Mouse (Mus musculus) heart, embryonic 11.5 days (tissue): ENCODE measurements around the gene Gm17387. TPM values are rescaled to one million over a fixed set of nuclear protein-coding genes. Genes with fewer than 3 reads are reported as not detected.

Experiments
- ATAC-seq: fragments of 200-750 bp; cut with Nextera tagmentation; replicated peaks from 2 replicates; pipeline ENCODE4 v1.8.0; 2017; ENCODE audit warnings: moderate library complexity; ENCODE audit not compliant: insufficient number of reproducible peaks, low FRiP score, low TSS enrichment
- H3K27ac ChIP-seq: fragments of 300-500 bp; sonication (generic); 2 replicates; pipeline ENCODE4 v1.5.1; 2014; ENCODE audit warnings: mild to moderate bottlenecking, low read depth, low read length
- H3K27me3 ChIP-seq: fragments of 300-500 bp; sonication (generic); 2 replicates; pipeline ENCODE4 v1.6.1; 2014; ENCODE audit warnings: mild to moderate bottlenecking, low read length, mixed read lengths; ENCODE audit not compliant: control insufficient read depth, insufficient read depth
- H3K36me3 ChIP-seq: fragments of 300-500 bp; sonication (generic); 2 replicates; pipeline ENCODE4 v1.6.1; 2014; ENCODE audit warnings: mild to moderate bottlenecking, low read length, moderate library complexity, mixed read lengths; ENCODE audit not compliant: control insufficient read depth, insufficient read depth
- H3K4me1 ChIP-seq: fragments of 300-500 bp; sonication (generic); 2 replicates; pipeline ENCODE4 v1.6.1; 2014; ENCODE audit warnings: low read length; ENCODE audit not compliant: control insufficient read depth, insufficient read depth
- H3K4me2 ChIP-seq: fragments of 300-500 bp; sonication (generic); 2 replicates; pipeline ENCODE4 v1.6.1; 2014; ENCODE audit warnings: mild to moderate bottlenecking, moderate library complexity
- H3K4me3 ChIP-seq: fragments of 300-500 bp; sonication (generic); 2 replicates; pipeline ENCODE4 v1.5.1; 2014; ENCODE audit warnings: low read depth, low read length
- H3K9ac ChIP-seq: fragments of 300-500 bp; sonication (generic); 2 replicates; pipeline ENCODE4 v1.6.1; 2014; ENCODE audit warnings: mild to moderate bottlenecking, low read depth, low read length, moderate library complexity
- H3K9me3 ChIP-seq: fragments of 300-500 bp; sonication (generic); replicated peaks from 2 replicates; pipeline ENCODE4 v1.6.1; 2016; ENCODE audit warnings: low read length; ENCODE audit not compliant: control insufficient read depth
- WGBS: fragments of 180-500 bp; shearing (Covaris S2); extraction: QIAGEN DNeasy Blood & Tissue Kit; methylation state at CpG from one replicate; pipeline ENCODE4 v1.1.7; 2014; ENCODE audit not compliant: insufficient replicate concordance; 5-methylcytosine and 5-hydroxymethylcytosine counted together
- polyA plus RNA-seq: library from polyadenylated mRNA; unstranded; fragments of >200 nt; fragmentation: Nextera tagmentation; extraction: Ambion mirVana; gene quantifications from 2 replicates; pipeline ENCODE4 v1.2.1, GENCODE M21; 2014

Gm17387 gene
- polyA plus RNA-seq = not detected in 2 replicates

DNA sequence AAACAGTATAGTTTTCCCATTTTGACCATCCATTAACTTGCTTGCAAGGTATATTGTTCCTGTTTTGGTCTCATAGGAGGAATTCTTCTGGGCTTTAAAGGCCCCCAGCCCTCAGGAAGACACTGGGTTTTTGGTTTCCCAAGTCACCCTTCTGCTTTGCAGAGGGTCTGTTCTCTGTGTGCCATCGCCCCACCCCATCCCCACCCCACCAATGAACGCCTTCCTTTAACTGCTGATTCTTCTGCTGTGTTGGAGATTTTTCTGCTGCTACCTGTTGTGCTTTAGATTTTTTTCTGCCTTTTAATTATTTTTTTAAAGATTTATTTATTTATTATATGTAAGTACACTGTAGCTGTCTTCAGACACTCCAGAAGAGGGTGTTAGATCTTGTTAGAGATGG is at the start of gene Gm17387:
Gene Gm17387 (plus strand): TSS at position 301 of the 400 bp plus-strand sequence.
- H3K4me1 ChIP-seq = no peaks in the 10 kb centered on the region
- no peak within 1 kb of the TSS for H3K4me3 ChIP-seq
- H3K27me3 ChIP-seq = 0 out of 2 replicates have a peak, but pooled peaks cover 5% of the 10 kb centered on the region
- H3K9ac ChIP-seq = no peak within 1 kb of the TSS
- no peak for ATAC-seq
- H3K36me3 ChIP-seq = no peaks in the 10 kb centered on the region
- no peak within 1 kb of the TSS for H3K27ac ChIP-seq
- H3K4me2 ChIP-seq = no peak within 1 kb of the TSS
- WGBS = 85% methylated on average over 2 of the region's 2 CpGs
- no peaks in the 10 kb centered on the region for H3K9me3 ChIP-seq

DNA sequence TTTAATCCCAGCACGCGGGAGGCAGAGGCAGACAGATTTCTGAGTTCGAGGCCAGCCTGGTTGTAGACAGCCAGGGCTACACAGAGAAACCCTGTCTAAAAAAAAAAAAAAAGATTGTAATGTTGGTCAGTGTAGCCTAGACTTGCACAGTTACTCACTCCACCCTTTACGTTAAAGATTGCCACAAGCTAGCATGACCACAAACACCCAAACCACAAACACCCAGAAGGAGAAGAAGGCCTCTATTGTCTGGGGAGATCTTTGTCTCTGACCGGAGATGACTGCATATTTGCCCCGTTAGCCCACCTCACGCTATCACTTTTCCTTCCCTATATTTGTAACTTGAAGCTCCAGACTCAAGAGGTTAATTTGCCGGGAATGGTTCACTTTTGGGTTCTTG is 47.2 kb upstream of the Gm17387 start:
- Histone ChIP-seq H3K27me3 (peaks cover 5% of the 10 kb centered on the region; the same call in 1 of the 2 replicates), H3K27ac (no peak overlapping the region), H3K4me2 (no peak overlapping the region), H3K9me3 (no peaks in the 10 kb centered on the region), H3K9ac (no peak overlapping the region), H3K4me1 (no peaks in the 10 kb centered on the region), H3K36me3 (no peaks in the 10 kb centered on the region), H3K4me3 (no peak overlapping the region)
- 82% methylated on average over 8 of the region's 8 CpGs for WGBS
- ATAC-seq = no peak

DNA sequence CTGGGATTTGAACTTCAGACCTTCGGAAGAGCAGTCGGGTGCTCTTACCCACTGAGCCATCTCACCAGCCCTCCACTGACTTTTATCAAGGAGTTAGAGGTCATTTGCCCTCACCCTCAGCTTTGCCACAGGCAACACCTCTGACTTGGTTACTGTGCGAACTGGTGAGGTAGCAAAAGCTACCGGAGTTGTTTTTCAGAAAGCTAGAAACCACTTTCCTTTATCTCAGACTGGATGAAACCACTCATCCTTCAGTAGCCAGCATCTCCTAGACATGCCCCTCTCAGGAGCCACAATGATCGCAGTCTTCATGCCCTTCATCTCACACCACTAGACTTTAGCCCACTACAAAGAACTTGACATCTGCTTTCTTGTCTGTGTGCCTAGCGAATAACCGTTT is 46.0 kb upstream of the Gm17387 start:
- ATAC-seq = no peak
- 64% methylated on average over 7 of the region's 7 CpGs for WGBS
- Histone ChIP-seq H3K36me3 (no peaks in the 10 kb centered on the region), H3K27ac (no peak overlapping the region), H3K9ac (no peak overlapping the region), H3K4me2 (no peak overlapping the region), H3K27me3 (peaks cover 5% of the 10 kb centered on the region; the same call in 1 of the 2 replicates), H3K4me3 (no peak overlapping the region), H3K4me1 (no peaks in the 10 kb centered on the region), H3K9me3 (no peaks in the 10 kb centered on the region)

DNA sequence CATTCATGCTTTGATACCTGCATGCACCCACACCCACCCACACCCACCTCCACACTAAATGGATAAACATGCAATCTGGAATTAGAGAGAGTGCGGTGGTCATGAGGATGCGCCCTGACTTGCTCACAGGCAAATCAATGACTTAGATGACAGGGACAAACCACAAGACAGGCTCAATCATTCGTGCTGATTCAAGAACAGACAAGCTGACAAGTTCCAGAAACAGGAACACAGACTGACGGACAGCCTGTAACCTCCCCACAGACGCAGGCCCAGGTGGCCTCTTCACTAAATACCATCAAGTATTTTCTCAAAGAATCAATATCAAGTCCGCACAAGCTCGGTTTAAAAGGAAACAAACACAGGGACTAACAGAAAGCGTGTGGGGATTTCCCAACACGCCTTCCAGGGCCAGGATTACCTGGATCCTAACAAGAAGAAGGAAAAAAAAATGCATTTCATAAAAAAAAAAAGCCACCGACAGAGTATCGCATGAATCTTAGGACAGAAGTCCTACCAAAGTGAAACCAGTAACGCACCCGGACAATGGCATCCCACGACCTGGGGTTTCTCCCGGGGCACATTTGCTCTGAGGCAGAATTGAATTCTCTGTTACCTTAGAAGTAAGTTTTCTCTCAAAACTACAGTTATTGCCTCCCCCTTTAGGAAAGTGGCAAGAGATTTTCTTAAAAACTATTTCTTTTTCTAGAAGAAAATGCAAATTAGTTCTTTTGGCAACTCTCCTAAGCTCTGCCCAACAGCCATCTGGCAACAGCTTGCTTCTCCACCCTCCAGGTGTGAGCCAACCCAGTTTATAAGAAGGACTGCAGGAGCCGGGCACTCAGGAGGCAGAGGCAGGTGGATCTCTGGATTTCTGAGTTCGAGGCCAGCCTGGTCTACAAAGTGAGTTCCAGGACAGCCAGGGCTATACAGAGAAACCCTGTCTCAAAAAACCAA is 41.5 kb upstream of the Gm17387 start:
- no peak for ATAC-seq
- H3K27ac ChIP-seq = no peak overlapping the region
- H3K9ac ChIP-seq = no peak overlapping the region
- no peak overlapping the region for H3K4me2 ChIP-seq
- H3K4me1 ChIP-seq = no peaks in the 10 kb centered on the region
- H3K36me3 ChIP-seq = no peaks in the 10 kb centered on the region
- H3K9me3 ChIP-seq = no peaks in the 10 kb centered on the region
- no peak overlapping the region for H3K4me3 ChIP-seq
- peaks cover 9% of the 10 kb centered on the region; the same call in 1 of the 2 replicates for H3K27me3 ChIP-seq
- WGBS = 75% methylated on average over 17 of the region's 17 CpGs

DNA sequence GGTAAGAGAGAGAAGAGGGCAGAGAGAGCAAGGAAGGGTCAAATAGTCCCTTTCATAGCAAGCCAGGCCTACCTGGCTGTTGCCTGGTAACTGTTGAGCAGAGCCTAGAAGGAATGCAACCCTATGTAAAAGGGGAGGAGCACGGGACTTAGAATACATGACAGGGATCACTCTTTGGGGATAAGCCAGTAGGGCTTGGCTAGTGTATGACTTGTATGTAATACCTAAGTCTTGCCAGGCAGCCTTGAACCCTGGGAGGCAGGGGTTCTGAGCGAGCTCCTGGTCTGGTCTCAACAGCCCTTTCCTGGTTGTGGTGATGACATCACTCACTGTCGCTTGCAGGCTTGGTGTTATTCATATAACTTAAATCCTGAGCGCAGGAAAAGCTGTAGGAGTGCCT is 39.9 kb upstream of the Gm17387 start:
- H3K9me3 ChIP-seq = no peaks in the 10 kb centered on the region
- no peaks in the 10 kb centered on the region for H3K4me1 ChIP-seq
- H3K27me3 ChIP-seq = peaks cover 6% of the 10 kb centered on the region; the same call in 1 of the 2 replicates
- no peak overlapping the region for H3K4me2 ChIP-seq
- H3K9ac ChIP-seq = no peak overlapping the region
- WGBS = 74% methylated on average over 4 of the region's 4 CpGs
- ATAC-seq = no peak
- no peak overlapping the region for H3K27ac ChIP-seq
- no peak overlapping the region for H3K4me3 ChIP-seq
- no peaks in the 10 kb centered on the region for H3K36me3 ChIP-seq

DNA sequence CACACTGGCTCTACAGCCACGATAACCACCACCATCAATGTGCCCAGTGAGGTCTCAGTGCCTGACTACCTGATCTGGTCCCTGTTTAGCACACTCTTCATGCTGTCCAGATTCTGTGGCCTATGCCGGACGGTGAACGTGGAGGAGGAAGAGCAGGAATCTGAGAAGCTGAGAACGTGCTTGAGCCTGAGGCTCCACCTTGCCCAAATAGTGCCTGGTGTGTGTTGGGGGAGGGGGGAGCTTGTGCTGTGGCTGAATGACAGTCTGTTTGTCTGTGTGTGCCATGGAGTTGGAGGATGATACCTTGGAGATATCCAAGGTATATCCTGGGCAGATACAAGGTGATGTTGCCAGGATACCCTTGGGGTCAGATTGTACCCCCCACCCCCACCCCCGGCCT is 38.7 kb upstream of the Gm17387 start:
- Histone ChIP-seq H3K9me3 (no peaks in the 10 kb centered on the region), H3K4me3 (no peak overlapping the region), H3K27ac (no peak overlapping the region), H3K4me1 (no peaks in the 10 kb centered on the region), H3K36me3 (no peaks in the 10 kb centered on the region), H3K4me2 (no peak overlapping the region), H3K9ac (no peak overlapping the region), H3K27me3 (0 out of 2 replicates have a peak, but pooled peaks cover 6% of the 10 kb centered on the region)
- ATAC-seq = no peak
- 63% methylated on average over 6 of the region's 6 CpGs for WGBS

DNA sequence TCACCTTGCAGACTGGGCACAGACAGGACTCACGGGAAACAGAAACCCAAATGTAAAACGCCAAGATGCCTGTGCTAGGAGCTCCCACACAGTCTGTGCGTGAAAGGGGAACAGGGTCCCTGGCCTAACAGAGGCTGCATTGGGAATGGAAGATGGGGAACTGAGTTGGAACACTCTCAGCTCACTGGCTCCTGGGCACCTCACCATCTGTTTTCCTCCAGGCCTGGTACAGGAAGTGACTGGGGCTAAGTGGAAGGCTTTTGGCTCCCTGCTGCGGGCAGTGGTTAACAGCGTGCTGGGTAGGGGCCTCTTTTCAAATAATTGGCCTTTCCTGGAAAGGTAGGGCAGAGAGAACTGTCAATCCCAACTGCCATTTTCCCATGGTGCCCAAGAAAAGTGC is 38.3 kb upstream of the Gm17387 start:
- H3K9ac ChIP-seq = no peak overlapping the region
- no peak overlapping the region for H3K27ac ChIP-seq
- no peak overlapping the region for H3K4me2 ChIP-seq
- H3K4me3 ChIP-seq = no peak overlapping the region
- no peaks in the 10 kb centered on the region for H3K9me3 ChIP-seq
- H3K36me3 ChIP-seq = no peaks in the 10 kb centered on the region
- no peak for ATAC-seq
- WGBS = 49% methylated on average over 5 of the region's 5 CpGs
- H3K4me1 ChIP-seq = no peaks in the 10 kb centered on the region
- 0 out of 2 replicates have a peak, but pooled peaks cover 6% of the 10 kb centered on the region for H3K27me3 ChIP-seq

DNA sequence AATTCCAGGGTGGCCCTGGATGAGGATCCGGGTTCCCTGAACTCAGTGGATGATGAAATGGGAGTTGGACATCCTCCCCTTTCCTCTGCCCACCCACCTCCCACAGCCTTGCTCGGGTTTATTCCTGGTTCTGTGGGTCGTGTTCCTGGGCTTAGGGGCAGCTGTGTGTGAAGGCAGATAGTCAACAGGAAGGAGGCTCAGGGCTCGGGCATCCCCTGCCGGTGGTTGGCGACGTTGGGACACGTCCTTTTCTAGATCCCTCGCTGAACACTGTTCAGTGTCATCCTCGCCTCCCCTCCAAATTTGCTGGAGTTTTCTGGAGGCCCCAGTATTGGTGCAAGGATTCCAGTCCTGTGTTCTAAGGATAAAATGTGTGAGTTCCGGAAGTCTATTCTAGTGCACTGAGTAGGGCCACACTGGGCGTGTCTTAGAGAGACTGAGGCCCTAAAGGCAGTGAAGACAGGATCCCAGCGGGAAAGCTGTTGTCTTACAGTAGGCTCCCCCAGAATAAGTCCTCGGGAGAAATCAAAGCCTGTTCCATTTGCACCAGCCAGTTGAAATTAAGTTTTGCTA is 37.7 kb upstream of the Gm17387 start:
- H3K4me3 ChIP-seq = no peak overlapping the region
- H3K9me3 ChIP-seq = no peaks in the 10 kb centered on the region
- no peak overlapping the region for H3K4me2 ChIP-seq
- no peaks in the 10 kb centered on the region for H3K36me3 ChIP-seq
- 72% methylated on average over 14 of the region's 14 CpGs for WGBS
- no peak for ATAC-seq
- no peak overlapping the region for H3K27ac ChIP-seq
- no peak overlapping the region for H3K9ac ChIP-seq
- 0 out of 2 replicates have a peak, but pooled peaks cover 6% of the 10 kb centered on the region for H3K27me3 ChIP-seq
- no peaks in the 10 kb centered on the region for H3K4me1 ChIP-seq
